Mouse (Mus musculus) C2C12 (cell line): ENCODE data around the gene Ms4a4a. TPM values are rescaled to one million over a fixed set of nuclear protein-coding genes. Genes with fewer than 3 reads are reported as not detected.

Source experiments
- H3K27me3 ChIP-seq: one replicate; pipeline ENCODE4 v1.6.1; 2011; ENCODE audit not compliant: control insufficient read depth, insufficient read depth, insufficient read length
- H3K36me3 ChIP-seq: one replicate; pipeline ENCODE4 v1.6.1; 2011; ENCODE audit not compliant: control insufficient read depth, insufficient read depth
- H3K4me3 ChIP-seq: one replicate; pipeline ENCODE4 v1.5.1; 2011; ENCODE audit warnings: mild to moderate bottlenecking, control low read depth; ENCODE audit not compliant: poor library complexity, insufficient read depth, severe bottlenecking
- H3K79me2 ChIP-seq: one replicate; pipeline ENCODE4 v1.6.1; 2011; ENCODE audit not compliant: control insufficient read depth, insufficient read depth
- H3K79me3 ChIP-seq: one replicate; pipeline ENCODE4 v1.6.1; 2011; ENCODE audit warnings: low read depth, control low read depth
- H3ac ChIP-seq: one replicate; pipeline ENCODE3; 2011; ENCODE audit warnings: low read depth; ENCODE audit not compliant: control insufficient read depth, insufficient read length
- CEBPB ChIP-seq: IDR thresholded peaks from one replicate; pipeline ENCODE4 v1.6.1; 2011; ENCODE audit warnings: low read depth, mild to moderate bottlenecking, control low read depth, moderate library complexity
- CTCF ChIP-seq: IDR thresholded peaks from one replicate; pipeline ENCODE4 v1.5.1; 2011; ENCODE audit not compliant: control insufficient read depth, insufficient read depth, insufficient read length
- FOSL1 ChIP-seq: IDR thresholded peaks from one replicate; pipeline ENCODE4 v1.8.0; 2011; ENCODE audit warnings: mild to moderate bottlenecking, low read length; ENCODE audit not compliant: poor library complexity, insufficient read depth, severe bottlenecking
- MAX ChIP-seq: IDR thresholded peaks from one replicate; pipeline ENCODE4 v1.6.1; 2011; ENCODE audit warnings: mild to moderate bottlenecking, control low read depth
- MYOD1 ChIP-seq: IDR thresholded peaks from one replicate; pipeline ENCODE4 v1.6.1; 2011; ENCODE audit warnings: low read depth; ENCODE audit not compliant: control insufficient read depth, insufficient read length
- MYOG ChIP-seq: IDR thresholded peaks from one replicate; pipeline ENCODE4 v1.6.1; 2011; ENCODE audit not compliant: control insufficient read depth, insufficient read length; ENCODE audit errors: extremely low read depth
- USF1 ChIP-seq: IDR thresholded peaks from one replicate; pipeline ENCODE4 v1.6.1; 2011; ENCODE audit warnings: low read depth, mild to moderate bottlenecking, control low read depth, moderate library complexity
- polyA plus RNA-seq: library from polyadenylated mRNA; unstranded; fragments of >200 nt; fragmentation: generic; extraction: Trizol; gene quantifications from one replicate; pipeline ENCODE4 v1.2.1, GENCODE M21; 2012; ENCODE audit warnings: missing spikeins

Gene Ms4a4a
- polyA plus RNA-seq, 1 experiment = not detected

- no peak for TF ChIP-seq CTCF
- TF ChIP-seq MYOD1 = no peak
- no peak for TF ChIP-seq USF1
- no peak for TF ChIP-seq MAX
- TF ChIP-seq MYOG = no peak
- no peak for TF ChIP-seq CEBPB
- TF ChIP-seq FOSL1 = no peak
- H3K27me3 ChIP-seq = no peaks in the 10 kb centered on the region
- H3K36me3 ChIP-seq = no peaks in the 10 kb centered on the region
- no peaks in the 10 kb centered on the region for H3K79me2 ChIP-seq
- no peak overlapping the region for H3ac ChIP-seq
- H3K79me3 ChIP-seq = no peaks in the 10 kb centered on the region
- no peak overlapping the region for H3K4me3 ChIP-seq
These were observed 19.6 kb upstream of the Ms4a4a start for GRCm38 (mm10) chr19:11355730-11356129.

GRCm38 (mm10) chr19:11360106-11360505 lies 15.2 kb upstream of the Ms4a4a start:
- TF ChIP-seq MYOD1 (no peak), MYOG (no peak), FOSL1 (no peak), CEBPB (no peak), CTCF (no peak), USF1 (no peak), MAX (no peak)
- Histone ChIP-seq H3K27me3 (no peaks in the 10 kb centered on the region), H3K79me3 (no peaks in the 10 kb centered on the region), H3K79me2 (no peaks in the 10 kb centered on the region), H3K36me3 (no peaks in the 10 kb centered on the region), H3K4me3 (no peak overlapping the region), H3ac (no peak overlapping the region)

- no peaks in the 10 kb centered on the region for H3K79me2 ChIP-seq
- no peak for TF ChIP-seq MYOG
- TF ChIP-seq CTCF = no peak
- no peak for TF ChIP-seq USF1
- no peak for TF ChIP-seq CEBPB
- TF ChIP-seq MYOD1 = no peak
- TF ChIP-seq FOSL1 = no peak
- no peak for TF ChIP-seq MAX
- no peak overlapping the region for H3K4me3 ChIP-seq
- H3K27me3 ChIP-seq = no peaks in the 10 kb centered on the region
- no peaks in the 10 kb centered on the region for H3K79me3 ChIP-seq
- H3K36me3 ChIP-seq = no peaks in the 10 kb centered on the region
- no peak overlapping the region for H3ac ChIP-seq
These were observed 13.3 kb upstream of the Ms4a4a start for GRCm38 (mm10) chr19:11362002-11362401.

GRCm38 (mm10) chr19:11368310-11368709 lies 7.0 kb upstream of the Ms4a4a start:
- Histone ChIP-seq H3K36me3 (no peaks in the 10 kb centered on the region), H3ac (no peak overlapping the region), H3K4me3 (no peak overlapping the region), H3K79me2 (no peaks in the 10 kb centered on the region), H3K79me3 (no peaks in the 10 kb centered on the region), H3K27me3 (no peaks in the 10 kb centered on the region)
- TF ChIP-seq CTCF (no peak), MYOG (no peak), CEBPB (no peak), MAX (no peak), MYOD1 (no peak), FOSL1 (no peak), USF1 (no peak)

GRCm38 (mm10) chr19:11371181-11371580 lies 4.1 kb upstream of the Ms4a4a start:
- Histone ChIP-seq H3K79me3 (no peaks in the 10 kb centered on the region), H3ac (no peak overlapping the region), H3K79me2 (no peaks in the 10 kb centered on the region), H3K4me3 (no peak overlapping the region), H3K27me3 (no peaks in the 10 kb centered on the region), H3K36me3 (no peaks in the 10 kb centered on the region)
- TF ChIP-seq CTCF (no peak), FOSL1 (no peak), CEBPB (no peak), MAX (no peak), MYOG (no peak), USF1 (no peak), MYOD1 (no peak)

GRCm38 (mm10) chr19:11376399-11376798 lies 1.1 kb downstream of the Ms4a4a start:
- Histone ChIP-seq H3K79me3 (no peaks in the 10 kb centered on the region), H3K4me3 (no peak overlapping the region), H3K27me3 (no peaks in the 10 kb centered on the region), H3ac (no peak overlapping the region), H3K36me3 (no peaks in the 10 kb centered on the region), H3K79me2 (no peaks in the 10 kb centered on the region)
- TF ChIP-seq MAX = no peak
- TF ChIP-seq CEBPB = no peak
- no peak for TF ChIP-seq CTCF
- no peak for TF ChIP-seq USF1
- no peak for TF ChIP-seq FOSL1
- TF ChIP-seq MYOD1 = no peak
- TF ChIP-seq MYOG = no peak
